Mouse (Mus musculus): ENCODE results near the gene Sirt7. TPM values are rescaled to one million over a fixed set of nuclear protein-coding genes. Genes with fewer than 3 reads are reported as not detected.
A peak's percentile ranks its signal among the peaks of the same experiment; 100 is the strongest.

Gene Sirt7
- polyA plus RNA-seq, 1 experiment: 72.2 TPM

GRCm38 (mm10) chr11:120651872-120652271 lies 26.8 kb upstream of the Sirt7 start:
- DNase-seq: no peak
- TF ChIP-seq POLR2A (IDR thresholded peaks at IDR 0.05; ENCODE audit: low read depth, low read length): no peak
- TF ChIP-seq CTCF (conservative IDR thresholded peaks at IDR 0.05; ENCODE audit: insufficient read depth, insufficient read length, low read depth, low read length): peak; percentile 47
- Histone ChIP-seq H3K27ac (ENCODE audit: insufficient read depth, low read depth, low read length) (no peak overlapping the region), H3K4me3 (ENCODE audit: insufficient read depth, low read depth, low read length) (no peak overlapping the region), H3K27me3 (replicated peaks; ENCODE audit: control insufficient read depth, insufficient read depth, low read length) (no peaks in the 10 kb centered on the region), H3K4me1 (ENCODE audit: control insufficient read depth, insufficient read depth, low read length) (peaks cover 2% of the 10 kb centered on the region; the same call in 1 of the 2 replicates), H3K36me3 (ENCODE audit: control insufficient read depth, insufficient read depth, low read length) (no peaks in the 10 kb centered on the region)
- 76% methylated on average over 3 of the region's 3 CpGs for WGBS

DNA sequence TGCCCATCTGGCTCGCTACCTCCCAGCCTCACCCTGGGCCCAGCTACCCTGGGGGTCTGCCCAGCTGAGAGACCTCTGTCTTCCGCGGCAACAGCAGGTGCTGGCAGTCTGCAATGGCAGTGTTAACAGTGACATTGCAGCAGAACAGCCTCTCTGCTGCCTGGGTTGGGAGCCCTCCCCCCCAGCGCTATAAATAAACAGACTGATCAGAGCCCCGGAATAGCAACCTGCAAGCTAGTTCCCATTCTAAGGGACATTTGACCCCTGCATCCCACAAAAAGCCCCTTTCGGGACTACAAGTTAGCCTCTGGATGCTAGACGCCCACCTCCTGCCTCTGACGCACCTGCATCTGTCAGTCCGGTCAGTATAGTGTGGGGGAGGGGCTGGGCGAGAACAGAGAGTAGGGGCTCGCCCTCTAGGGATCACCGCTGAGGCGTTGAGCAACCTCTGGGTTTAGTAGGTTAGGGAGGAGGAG lies 23.0 kb upstream of the Sirt7 start, which contains the start of gene Myadml2:
Myadml2 (minus strand) TSS at position 158 of the 476 bp plus-strand sequence.
- 13% methylated on average over 13 of the region's 13 CpGs for WGBS

DNA sequence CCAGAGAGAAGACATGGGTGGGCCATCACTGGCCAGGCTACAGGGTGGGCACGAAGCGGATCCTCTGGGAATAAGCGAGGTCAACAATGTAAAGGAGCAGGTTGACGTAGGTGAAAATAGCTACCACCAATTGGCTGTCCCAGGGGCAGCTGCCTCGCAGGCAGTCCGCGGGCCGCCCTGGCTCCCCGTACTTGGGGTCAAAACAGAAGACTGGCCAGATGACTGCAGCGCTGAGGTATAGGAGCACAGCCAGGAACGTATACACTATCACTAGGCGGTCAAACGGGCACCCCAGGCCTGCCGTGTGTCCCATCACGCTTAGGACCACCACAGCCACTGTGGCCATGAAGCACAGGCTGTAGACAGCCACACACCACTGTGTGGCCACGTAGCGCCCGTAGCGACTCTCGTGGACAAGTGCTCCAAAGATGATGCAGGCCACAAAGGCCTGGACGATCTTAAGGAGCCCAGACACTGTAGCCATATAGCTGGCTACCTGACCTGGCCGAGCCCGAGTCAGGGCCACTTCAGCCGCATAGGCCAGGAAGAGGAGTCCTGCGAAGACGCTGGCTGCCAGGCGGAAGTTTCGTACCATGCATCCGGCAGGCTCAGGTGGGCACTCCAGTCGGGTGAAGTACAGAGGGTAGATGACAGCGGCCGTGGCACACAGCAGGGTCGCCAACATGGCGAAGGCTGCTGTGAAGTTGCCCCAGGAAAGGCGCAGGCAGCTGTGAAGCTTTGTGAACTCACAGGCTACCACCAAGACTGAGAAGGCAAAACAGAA lies 22.2 kb upstream of the Sirt7 start:
- WGBS: 90% methylated on average over 35 of the region's 35 CpGs
- Histone ChIP-seq H3K4me3 (ENCODE audit: insufficient read depth, low read depth, low read length) (no peak overlapping the region), H3K27ac (ENCODE audit: insufficient read depth, low read depth, low read length) (no peak overlapping the region), H3K27me3 (replicated peaks; ENCODE audit: control insufficient read depth, insufficient read depth, low read length) (no peaks in the 10 kb centered on the region), H3K4me1 (ENCODE audit: control insufficient read depth, insufficient read depth, low read length) (peaks cover 3% of the 10 kb centered on the region; the same call in 1 of the 2 replicates), H3K36me3 (ENCODE audit: control insufficient read depth, insufficient read depth, low read length) (no peaks in the 10 kb centered on the region)
- no peak for TF ChIP-seq POLR2A (IDR thresholded peaks at IDR 0.05; ENCODE audit: low read depth, low read length)
- TF ChIP-seq CTCF (conservative IDR thresholded peaks at IDR 0.05; ENCODE audit: insufficient read depth, insufficient read length, low read depth, low read length): no peak
- DNase-seq: no peak

More for the DNA sequence above, 23.0 kb upstream of the Sirt7 start, which contains the start of gene Myadml2:
- TF ChIP-seq POLR2A (IDR thresholded peaks at IDR 0.05; ENCODE audit: low read depth, low read length) (no peak), CTCF (conservative IDR thresholded peaks at IDR 0.05; ENCODE audit: insufficient read depth, insufficient read length, low read depth, low read length) (no peak)
- no peak for DNase-seq
- no peak within 1 kb of the TSS for H3K27ac ChIP-seq (ENCODE audit: insufficient read depth, low read depth, low read length)
- H3K36me3 ChIP-seq (ENCODE audit: control insufficient read depth, insufficient read depth, low read length): no peaks in the 10 kb centered on the region
- H3K4me1 ChIP-seq (ENCODE audit: control insufficient read depth, insufficient read depth, low read length): peaks cover 2% of the 10 kb centered on the region; the same call in 1 of the 2 replicates
- H3K27me3 ChIP-seq (replicated peaks; ENCODE audit: control insufficient read depth, insufficient read depth, low read length): no peaks in the 10 kb centered on the region
- no peak within 1 kb of the TSS for H3K4me3 ChIP-seq (ENCODE audit: insufficient read depth, low read depth, low read length)

DNA sequence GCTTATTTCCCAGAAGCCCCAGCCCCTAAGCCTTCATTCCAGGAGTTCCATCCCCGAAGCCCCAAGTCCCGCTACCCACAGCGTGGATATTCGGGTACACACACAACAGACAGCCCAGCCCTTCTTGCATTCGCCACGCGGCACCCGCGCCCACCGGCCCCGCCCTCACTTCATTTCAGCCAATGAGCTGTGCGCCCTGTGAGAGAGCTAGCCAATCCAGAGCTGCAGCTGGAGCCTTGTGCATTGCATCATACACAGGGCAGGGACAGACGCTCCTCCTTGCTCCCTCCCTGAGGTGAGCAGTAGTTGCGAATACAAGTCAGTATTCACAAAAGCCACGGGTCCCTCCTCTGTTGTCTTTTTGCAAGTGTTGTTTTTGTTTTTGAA lies 18.6 kb upstream of the Sirt7 start, which contains the start of gene Pycr1:
Pycr1 (minus strand) TSS at position 169 of the 387 bp plus-strand sequence.
- Histone ChIP-seq H3K4me1 (ENCODE audit: control insufficient read depth, insufficient read depth, low read length) (peaks cover 3% of the 10 kb centered on the region; the same call in 1 of the 2 replicates), H3K27me3 (replicated peaks; ENCODE audit: control insufficient read depth, insufficient read depth, low read length) (no peaks in the 10 kb centered on the region), H3K4me3 (ENCODE audit: insufficient read depth, low read depth, low read length) (peak within 1 kb of the TSS; percentile 51), H3K27ac (ENCODE audit: insufficient read depth, low read depth, low read length) (no peak within 1 kb of the TSS), H3K36me3 (ENCODE audit: control insufficient read depth, insufficient read depth, low read length) (no peaks in the 10 kb centered on the region)
- DNase-seq: peak; percentile 97
- TF ChIP-seq CTCF (conservative IDR thresholded peaks at IDR 0.05; ENCODE audit: insufficient read depth, insufficient read length, low read depth, low read length): no peak
- TF ChIP-seq POLR2A (IDR thresholded peaks at IDR 0.05; ENCODE audit: low read depth, low read length): no peak
- under 1% methylated on average over 15 of the region's 15 CpGs for WGBS

GRCm38 (mm10) chr11:120642939-120643600 lies 18.0 kb upstream of the Sirt7 start:
- Histone ChIP-seq H3K27ac (ENCODE audit: insufficient read depth, low read depth, low read length) (no peak overlapping the region), H3K4me1 (ENCODE audit: control insufficient read depth, insufficient read depth, low read length) (peaks cover 3% of the 10 kb centered on the region; the same call in 1 of the 2 replicates), H3K4me3 (ENCODE audit: insufficient read depth, low read depth, low read length) (peak overlapping the region; percentile 51), H3K27me3 (replicated peaks; ENCODE audit: control insufficient read depth, insufficient read depth, low read length) (no peaks in the 10 kb centered on the region), H3K36me3 (ENCODE audit: control insufficient read depth, insufficient read depth, low read length) (no peaks in the 10 kb centered on the region)
- no peak for DNase-seq
- TF ChIP-seq POLR2A (IDR thresholded peaks at IDR 0.05; ENCODE audit: low read depth, low read length) (no peak), CTCF (conservative IDR thresholded peaks at IDR 0.05; ENCODE audit: insufficient read depth, insufficient read length, low read depth, low read length) (no peak)
- 1% methylated on average over 18 of the region's 18 CpGs for WGBS

DNA sequence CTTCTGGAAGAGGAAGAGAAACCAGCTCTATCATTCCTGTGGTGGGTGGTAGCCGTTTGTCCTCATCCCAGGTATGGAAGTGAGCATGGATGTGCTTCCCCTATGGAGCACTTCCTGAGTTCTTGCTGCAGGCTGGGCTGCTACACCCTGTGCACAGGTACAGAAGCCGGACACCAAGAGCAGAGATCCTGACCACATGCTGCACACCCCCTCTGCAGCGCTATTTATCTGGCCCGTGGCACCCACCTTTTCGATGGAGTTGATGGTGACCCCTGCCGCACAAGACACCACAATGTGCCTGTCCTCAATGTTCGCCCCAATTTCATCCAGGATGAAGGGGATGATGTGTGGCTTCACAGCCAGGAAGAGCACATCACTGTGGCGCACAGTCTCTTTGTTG lies 16.8 kb upstream of the Sirt7 start:
- no peak for TF ChIP-seq CTCF (conservative IDR thresholded peaks at IDR 0.05; ENCODE audit: insufficient read depth, insufficient read length, low read depth, low read length)
- no peak for TF ChIP-seq POLR2A (IDR thresholded peaks at IDR 0.05; ENCODE audit: low read depth, low read length)
- Histone ChIP-seq H3K4me3 (ENCODE audit: insufficient read depth, low read depth, low read length) (no peak overlapping the region), H3K4me1 (ENCODE audit: control insufficient read depth, insufficient read depth, low read length) (peaks cover 3% of the 10 kb centered on the region; the same call in 1 of the 2 replicates), H3K27ac (ENCODE audit: insufficient read depth, low read depth, low read length) (no peak overlapping the region), H3K36me3 (ENCODE audit: control insufficient read depth, insufficient read depth, low read length) (no peaks in the 10 kb centered on the region), H3K27me3 (replicated peaks; ENCODE audit: control insufficient read depth, insufficient read depth, low read length) (no peaks in the 10 kb centered on the region)
- WGBS: 84% methylated on average over 8 of the region's 8 CpGs
- DNase-seq: no peak

GRCm38 (mm10) chr11:120641255-120641654 lies 16.2 kb upstream of the Sirt7 start:
- peaks cover 3% of the 10 kb centered on the region; the same call in 1 of the 2 replicates for H3K4me1 ChIP-seq (ENCODE audit: control insufficient read depth, insufficient read depth, low read length)
- H3K4me3 ChIP-seq (ENCODE audit: insufficient read depth, low read depth, low read length): no peak overlapping the region
- 62% methylated on average over 9 of the region's 9 CpGs for WGBS
- no peak for DNase-seq
- no peaks in the 10 kb centered on the region for H3K27me3 ChIP-seq (replicated peaks; ENCODE audit: control insufficient read depth, insufficient read depth, low read length)
- H3K36me3 ChIP-seq (ENCODE audit: control insufficient read depth, insufficient read depth, low read length): no peaks in the 10 kb centered on the region
- TF ChIP-seq POLR2A (IDR thresholded peaks at IDR 0.05; ENCODE audit: low read depth, low read length) (no peak), CTCF (conservative IDR thresholded peaks at IDR 0.05; ENCODE audit: insufficient read depth, insufficient read length, low read depth, low read length) (no peak)
- no peak overlapping the region for H3K27ac ChIP-seq (ENCODE audit: insufficient read depth, low read depth, low read length)

All from kidney, adult 2 months (tissue).